Mouse (Mus musculus): ENCODE data around the gene Ttc29.

- no peak for TF ChIP-seq CTCF (IDR thresholded peaks at IDR 0.05; ENCODE audit: low read depth)
- TF ChIP-seq EP300 (IDR thresholded peaks at IDR 0.05; ENCODE audit: low read depth) = no peak
Observed at GRCm38 (mm10) chr8:78344006-78344405, 130.9 kb downstream of the Ttc29 start.
